Mouse (Mus musculus): ENCODE results near the gene Ppfibp1. TPM values are rescaled to one million over a fixed set of nuclear protein-coding genes. Genes with fewer than 3 reads are reported as not detected.
"Not testable (repeated sequence)": the region's sequence is repeated elsewhere in the genome, so short reads cannot be mapped to it uniquely, and the experiment has no call there.

The Ppfibp1 gene
- total RNA-seq (2018; cell fraction: chromatin; rRNA removed): 1,000 to 10,000 TPM in 2 of 26 experiments, 100 to 1,000 TPM in 11, 10 to 100 TPM in 13; 69.3 to 1,140 (median 101) TPM
- total RNA-seq (2018; cell fraction: cytosol; rRNA removed): 100 to 1,000 TPM in 1 of 26 experiments, 10 to 100 TPM in 25; 27.6 to 138 (median 34.7) TPM
- 100 to 1,000 TPM in 5 of 26 experiments, 10 to 100 TPM in 21; 34.5 to 464 (median 54.9) TPM for total RNA-seq (2018; cell fraction: nucleus; rRNA removed)
- 23.9 to 52.2 TPM (median 31.5 TPM) in 3 replicates for polyA plus RNA-seq (2018)

DNA sequence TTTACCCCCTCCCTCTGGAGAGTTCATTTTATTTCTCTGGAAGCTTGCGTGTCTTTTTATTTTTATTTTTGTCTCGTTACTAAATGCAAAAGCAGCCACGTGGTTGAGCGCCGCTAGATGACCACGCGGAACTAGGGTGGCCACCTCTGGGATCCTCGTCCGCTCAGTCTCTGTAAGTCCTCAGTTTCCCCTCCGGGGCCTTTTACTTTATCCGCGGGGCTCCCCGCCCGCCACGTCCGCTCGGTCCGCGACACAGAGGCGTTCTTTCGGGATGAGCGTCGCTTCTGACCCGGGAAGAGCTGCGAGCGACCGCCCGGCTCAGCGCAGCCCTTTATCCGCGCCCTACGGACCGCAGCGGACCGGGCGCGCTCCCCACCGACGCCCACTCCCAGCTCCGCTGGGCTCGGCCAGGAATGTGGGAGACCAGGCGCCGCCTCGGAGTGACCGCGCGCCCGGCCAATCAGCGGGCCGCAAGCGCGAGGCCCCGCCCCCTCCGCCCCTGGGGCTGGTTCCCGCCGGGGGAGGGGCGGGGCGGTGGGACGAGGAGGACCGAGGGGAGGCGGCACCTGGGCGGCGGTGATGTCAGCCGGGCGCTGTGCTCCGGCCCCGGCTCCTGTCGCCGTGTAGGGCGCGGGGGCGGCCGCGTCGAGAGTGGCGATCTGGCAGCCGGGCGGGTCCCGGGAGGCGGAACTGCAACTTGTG is at the start of gene Ppfibp1:
Gene Ppfibp1, plus strand, starts transcription at position 530 of the 702 bp plus-strand sequence.
- Histone ChIP-seq H3K4me3 (ENCODE audit: inconsistent target) (peak within 1 kb of the TSS; percentile 59), H3K36me3 (ENCODE audit: inconsistent target) (no peaks in the 10 kb centered on the region), H3K79me2 (ENCODE audit: inconsistent target) (peaks cover 28% of the 10 kb centered on the region), H3K27ac (peak within 1 kb of the TSS; percentile 33)
- 2% methylated on average over 75 of the region's 80 CpGs for WGBS (ENCODE audit: missing documents)

DNA sequence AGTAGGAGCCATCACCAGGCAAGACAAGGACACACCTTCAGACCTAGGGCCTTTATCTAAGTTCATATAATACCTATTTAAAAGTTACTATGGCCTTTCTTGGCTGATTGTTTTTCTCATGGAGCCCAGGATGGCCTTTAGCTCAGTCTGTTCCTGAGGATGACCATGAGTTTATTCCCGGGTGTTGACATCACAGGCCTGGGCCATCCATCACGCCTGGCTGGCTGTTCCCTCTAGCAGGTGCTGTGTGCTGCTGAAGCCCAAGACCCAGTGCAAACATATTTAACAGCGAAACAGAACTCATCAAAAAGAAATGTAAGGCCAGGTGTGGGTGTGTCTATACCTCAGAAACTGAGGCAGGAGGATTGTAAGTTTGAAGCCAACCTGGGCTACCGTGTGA is 49.4 kb upstream of the Ppfibp1 start:
- Histone ChIP-seq H3K36me3 (ENCODE audit: inconsistent target) (no peaks in the 10 kb centered on the region), H3K27ac (no peak overlapping the region), H3K4me3 (ENCODE audit: inconsistent target) (no peak overlapping the region), H3K79me2 (ENCODE audit: inconsistent target) (no peaks in the 10 kb centered on the region)
- WGBS (ENCODE audit: missing documents): 96% methylated on average over 4 of the region's 4 CpGs

DNA sequence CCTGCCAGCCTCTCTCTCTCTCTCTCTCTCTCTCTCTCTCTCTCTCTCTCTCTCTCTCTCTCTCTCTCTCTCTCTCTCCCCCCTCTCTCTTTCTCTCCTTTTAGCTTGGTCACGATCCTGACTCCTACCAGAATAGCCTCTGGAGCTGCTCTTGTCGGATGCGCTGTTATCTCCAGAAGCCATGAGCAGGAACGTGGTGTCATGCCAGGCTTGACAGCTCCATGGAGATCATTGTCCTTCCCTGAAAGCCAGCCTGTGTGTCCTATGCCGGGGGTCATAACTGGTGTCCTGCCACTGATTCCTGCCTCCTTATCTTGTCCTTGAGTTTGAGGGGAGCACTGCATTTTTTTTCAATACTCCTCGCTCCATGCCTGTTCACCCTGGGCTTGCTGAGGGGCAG is 43.4 kb upstream of the Ppfibp1 start:
- no peaks in the 10 kb centered on the region for H3K79me2 ChIP-seq (ENCODE audit: inconsistent target)
- H3K4me3 ChIP-seq (ENCODE audit: inconsistent target): no peak overlapping the region
- H3K36me3 ChIP-seq (ENCODE audit: inconsistent target): no peaks in the 10 kb centered on the region
- 90% methylated on average over 3 of the region's 6 CpGs for WGBS (ENCODE audit: missing documents)
- no peak overlapping the region for H3K27ac ChIP-seq

DNA sequence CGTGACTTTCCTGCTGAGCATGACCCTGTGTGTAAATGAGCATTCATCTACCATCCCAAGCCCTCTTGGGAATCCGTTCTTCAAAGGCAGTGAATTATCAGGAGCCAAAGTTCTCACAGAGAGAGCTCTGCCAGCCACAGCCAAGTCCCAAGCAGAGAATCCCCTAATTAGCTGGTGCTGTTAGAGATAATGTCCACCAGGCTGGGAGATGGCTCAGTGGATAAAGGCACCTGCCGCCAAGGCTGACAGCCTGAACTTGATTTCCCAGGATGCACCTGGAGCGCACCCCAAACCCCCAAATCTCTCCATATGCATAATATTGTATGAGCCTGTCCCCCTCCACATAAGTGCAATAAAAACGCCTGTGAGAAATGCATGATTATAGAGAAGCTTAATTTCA is 42.9 kb upstream of the Ppfibp1 start:
- no peak overlapping the region for H3K27ac ChIP-seq
- no peak overlapping the region for H3K4me3 ChIP-seq (ENCODE audit: inconsistent target)
- 98% methylated on average over 5 of the region's 5 CpGs for whole genome bisulfite sequencing (ENCODE audit: missing documents)
- no peaks in the 10 kb centered on the region for H3K36me3 ChIP-seq (ENCODE audit: inconsistent target)
- no peaks in the 10 kb centered on the region for H3K79me2 ChIP-seq (ENCODE audit: inconsistent target)

DNA sequence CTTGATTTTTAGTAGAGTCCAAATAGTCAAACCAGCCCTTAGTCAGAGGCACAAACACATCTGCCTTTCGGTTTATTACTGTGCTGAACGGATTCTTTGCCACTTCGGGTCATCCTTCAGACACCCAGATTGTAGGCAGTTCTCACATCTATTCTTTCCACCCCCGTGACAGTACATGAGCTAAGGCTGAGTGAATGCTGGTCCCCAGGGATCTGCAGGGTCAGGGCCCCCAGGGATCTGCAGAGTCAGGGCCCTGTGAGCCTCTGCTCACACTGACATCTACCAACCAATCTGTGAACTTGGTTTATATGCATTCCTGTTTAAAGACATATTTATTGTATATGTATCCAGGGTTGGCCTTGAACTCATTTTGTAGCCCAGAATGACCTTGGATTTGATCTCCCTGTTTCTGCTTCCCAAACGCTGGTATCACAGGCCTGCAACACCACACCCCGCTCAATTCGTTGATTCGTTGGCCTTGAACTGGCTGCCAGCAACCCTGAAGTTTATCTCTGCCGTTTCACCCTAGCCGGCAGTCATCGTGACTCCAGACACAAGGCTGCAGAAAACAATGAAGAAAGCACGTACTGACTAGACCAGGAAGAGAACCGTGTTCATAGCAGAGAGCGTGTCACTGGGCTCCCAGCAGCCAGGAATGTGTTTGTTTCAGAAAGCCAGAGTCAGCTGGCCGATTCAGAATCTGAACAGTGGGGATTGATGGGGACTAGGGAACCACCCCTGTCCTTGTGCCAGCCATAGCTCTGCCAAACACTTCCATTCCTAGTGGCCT is 42.1 kb upstream of the Ppfibp1 start:
- Histone ChIP-seq H3K36me3 (ENCODE audit: inconsistent target) (no peaks in the 10 kb centered on the region), H3K79me2 (ENCODE audit: inconsistent target) (no peaks in the 10 kb centered on the region), H3K4me3 (ENCODE audit: inconsistent target) (no peak overlapping the region), H3K27ac (no peak overlapping the region)
- WGBS (ENCODE audit: missing documents): 86% methylated on average over 15 of the region's 15 CpGs

DNA sequence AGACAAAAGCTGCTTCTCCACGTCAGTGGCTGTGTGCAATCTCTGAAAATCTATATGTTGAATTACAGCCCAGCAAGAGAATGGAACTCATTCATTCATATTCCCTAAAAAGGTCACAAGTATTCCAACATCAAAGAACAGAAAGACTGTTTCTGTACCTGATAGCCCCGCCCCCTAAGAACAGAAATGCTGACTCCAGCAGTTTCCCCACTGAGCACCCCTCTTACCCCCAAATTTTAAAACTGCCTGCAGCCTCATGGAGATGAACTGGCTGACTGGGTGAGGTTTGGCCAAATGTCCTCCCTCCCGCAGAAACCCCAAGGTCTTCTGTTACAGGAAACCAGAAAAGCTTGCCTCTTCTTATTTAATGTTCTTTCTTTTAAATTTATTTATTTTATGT is 40.9 kb upstream of the Ppfibp1 start:
- Histone ChIP-seq H3K4me3 (ENCODE audit: inconsistent target) (no peak overlapping the region), H3K27ac (no peak overlapping the region), H3K79me2 (ENCODE audit: inconsistent target) (no peaks in the 10 kb centered on the region), H3K36me3 (ENCODE audit: inconsistent target) (no peaks in the 10 kb centered on the region)
- WGBS (ENCODE audit: missing documents): 82% methylated on average over 3 of the region's 3 CpGs

DNA sequence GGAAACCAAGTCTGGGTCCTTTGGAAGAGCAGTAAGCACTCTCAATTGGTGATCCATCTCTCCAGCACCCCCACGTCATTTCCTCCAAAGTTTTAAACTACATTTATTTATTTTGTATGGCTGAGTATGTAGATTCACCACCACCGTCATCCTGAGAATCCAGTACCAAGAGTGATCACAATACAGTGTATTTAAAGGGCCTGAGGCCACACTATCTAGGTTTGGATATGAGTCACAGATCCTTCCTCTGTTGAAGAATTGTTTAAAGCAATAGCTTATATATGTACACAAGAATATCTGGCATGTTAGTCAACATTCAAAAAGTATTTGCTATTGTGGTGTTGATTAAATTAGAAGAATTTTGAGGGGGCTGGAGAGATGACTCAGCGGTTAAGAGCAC is 40.0 kb upstream of the Ppfibp1 start:
- Histone ChIP-seq H3K27ac (no peak overlapping the region), H3K4me3 (ENCODE audit: inconsistent target) (no peak overlapping the region), H3K79me2 (ENCODE audit: inconsistent target) (no peaks in the 10 kb centered on the region), H3K36me3 (ENCODE audit: inconsistent target) (no peaks in the 10 kb centered on the region)
- WGBS (ENCODE audit: missing documents): 97% methylated on average over 3 of the region's 3 CpGs

DNA sequence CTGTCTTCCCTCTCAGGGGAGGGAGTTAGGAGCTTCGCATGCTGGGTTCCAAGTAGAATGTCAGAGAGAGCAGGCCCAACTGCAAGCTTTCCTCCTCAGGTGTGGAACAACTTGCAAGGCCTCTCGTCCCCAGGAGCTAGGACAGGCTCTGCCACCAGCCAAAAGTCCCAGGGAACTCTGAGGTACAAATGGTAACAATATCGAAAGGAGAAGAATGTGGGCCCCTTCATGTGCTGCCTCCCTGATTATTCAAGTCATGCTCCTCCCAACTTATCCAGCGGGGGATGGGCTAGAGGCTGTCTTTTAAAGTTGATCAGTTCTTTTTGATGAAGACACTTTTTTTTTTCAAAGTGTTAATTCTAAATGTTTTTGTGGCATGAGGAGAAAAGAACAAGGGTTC is 38.2 kb upstream of the Ppfibp1 start, which contains the start of gene Smco2:
Gene Smco2, plus strand, starts transcription at position 55 of the 400 bp plus-strand sequence.
- H3K4me3 ChIP-seq (ENCODE audit: inconsistent target): no peak within 1 kb of the TSS
- 96% methylated on average over 4 of the region's 4 CpGs for WGBS (ENCODE audit: missing documents)
- no peak within 1 kb of the TSS for H3K27ac ChIP-seq
- H3K79me2 ChIP-seq (ENCODE audit: inconsistent target): no peaks in the 10 kb centered on the region
- H3K36me3 ChIP-seq (ENCODE audit: inconsistent target): no peaks in the 10 kb centered on the region

DNA sequence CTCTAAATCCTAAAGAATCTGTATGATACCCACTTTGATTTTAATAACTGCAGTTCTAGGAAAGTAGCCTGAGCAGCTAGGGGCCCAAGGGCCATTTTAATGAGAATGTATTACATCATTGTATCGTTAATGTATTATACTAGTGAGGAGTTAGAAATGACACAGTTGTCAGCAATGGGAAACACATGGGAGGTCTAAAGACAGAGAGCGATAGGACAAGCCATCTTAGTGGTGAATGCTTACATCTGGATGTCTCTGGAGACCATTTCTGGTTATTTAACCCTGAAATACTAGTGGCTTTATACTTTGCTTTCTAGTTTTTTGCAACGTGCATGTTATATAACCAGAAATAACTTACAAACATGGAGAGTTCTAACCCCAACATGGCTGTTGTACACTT is 36.4 kb upstream of the Ppfibp1 start:
- Histone ChIP-seq H3K27ac (no peak overlapping the region), H3K36me3 (ENCODE audit: inconsistent target) (no peaks in the 10 kb centered on the region), H3K79me2 (ENCODE audit: inconsistent target) (no peaks in the 10 kb centered on the region), H3K4me3 (ENCODE audit: inconsistent target) (no peak overlapping the region)
- 94% methylated on average over 3 of the region's 3 CpGs for WGBS (ENCODE audit: missing documents)

DNA sequence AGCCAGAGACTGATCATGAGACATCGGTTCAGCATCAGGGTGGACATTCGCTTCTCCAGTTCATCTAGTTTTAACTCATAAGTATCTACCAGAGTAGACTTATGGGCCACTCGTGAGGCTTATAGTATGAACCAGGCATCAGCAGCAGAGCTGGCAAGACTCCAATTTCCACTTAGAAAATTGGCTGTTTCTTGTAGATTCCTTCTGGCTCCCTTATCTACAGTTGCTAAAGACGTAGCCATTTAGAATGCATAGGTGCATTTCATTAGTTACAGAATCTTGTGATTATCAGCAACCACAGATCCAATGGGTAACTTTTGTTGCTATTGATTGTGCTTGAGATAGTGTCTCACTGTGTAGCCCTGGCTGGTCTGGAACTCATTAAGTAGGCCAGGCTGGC is 35.5 kb upstream of the Ppfibp1 start:
- H3K79me2 ChIP-seq (ENCODE audit: inconsistent target): no peaks in the 10 kb centered on the region
- H3K36me3 ChIP-seq (ENCODE audit: inconsistent target): no peaks in the 10 kb centered on the region
- H3K27ac ChIP-seq: no peak overlapping the region
- 84% methylated on average over 4 of the region's 4 CpGs for WGBS (ENCODE audit: missing documents)
- no peak overlapping the region for H3K4me3 ChIP-seq (ENCODE audit: inconsistent target)

DNA sequence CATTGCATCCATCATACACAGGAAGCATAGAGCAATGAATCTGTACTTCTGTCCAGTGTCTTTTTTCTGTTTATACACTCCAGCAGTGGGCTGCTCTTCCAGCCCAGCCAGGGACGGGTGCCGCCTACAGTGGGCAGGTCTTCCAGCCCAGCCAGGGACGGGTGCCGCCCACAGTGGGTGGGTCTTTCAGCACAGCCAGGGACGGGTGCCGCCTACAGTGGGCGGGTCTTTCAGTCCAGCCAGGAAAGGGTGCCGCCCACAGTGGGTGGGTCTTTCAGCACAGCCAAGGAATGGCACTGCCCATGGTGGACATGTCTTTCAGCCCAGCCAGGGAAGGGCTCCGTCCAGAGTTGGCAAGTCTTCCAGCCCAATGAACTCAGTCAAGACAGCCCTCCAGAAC is 33.1 kb upstream of the Ppfibp1 start:
- H3K4me3 ChIP-seq (ENCODE audit: inconsistent target): no peak overlapping the region
- 91% methylated on average over 9 of the region's 9 CpGs for WGBS (ENCODE audit: missing documents)
- H3K79me2 ChIP-seq (ENCODE audit: inconsistent target): no peaks in the 10 kb centered on the region
- H3K27ac ChIP-seq: no peak overlapping the region
- no peaks in the 10 kb centered on the region for H3K36me3 ChIP-seq (ENCODE audit: inconsistent target)

DNA sequence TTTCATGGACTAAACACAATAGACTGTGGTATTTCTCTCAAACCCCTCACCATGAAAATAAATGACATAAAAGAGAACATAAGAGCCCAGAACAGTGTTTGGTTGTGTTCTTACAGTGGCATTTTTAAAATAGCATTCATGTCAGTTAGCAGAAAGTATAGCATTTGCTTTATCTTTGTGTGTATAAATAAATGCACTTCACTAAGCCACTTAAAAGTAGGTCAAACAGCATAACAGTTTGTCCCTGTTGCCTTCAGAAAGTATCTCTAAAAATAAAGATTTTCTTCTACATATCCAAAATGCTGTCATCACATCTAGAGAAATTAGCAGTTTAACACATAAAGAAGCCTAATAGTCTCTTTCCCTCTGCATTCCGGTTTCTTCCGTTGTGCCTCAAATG is 30.9 kb upstream of the Ppfibp1 start:
- 97% methylated on average over 2 of the region's 2 CpGs for WGBS (ENCODE audit: missing documents)

DNA sequence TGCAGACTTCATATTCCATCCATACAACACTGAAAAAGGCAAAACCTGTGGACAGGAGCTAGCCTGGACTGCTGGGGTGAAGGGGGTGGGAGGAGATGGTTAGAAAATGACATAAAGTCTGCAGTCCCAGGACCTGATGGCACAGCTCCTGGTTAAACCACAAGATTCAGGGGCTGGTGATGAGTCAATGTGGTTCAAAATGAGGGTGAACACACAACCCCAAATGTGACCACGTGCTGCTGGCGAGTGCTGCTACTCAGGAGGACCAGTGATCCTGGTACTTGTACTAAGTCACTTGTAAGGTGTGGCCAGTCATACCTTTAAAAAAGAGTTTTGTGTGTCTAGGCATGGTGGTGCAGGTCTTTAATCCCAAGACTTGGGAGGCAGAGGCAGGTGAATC is 25.1 kb upstream of the Ppfibp1 start:
- no peaks in the 10 kb centered on the region for H3K36me3 ChIP-seq (ENCODE audit: inconsistent target)
- H3K27ac ChIP-seq: no peak overlapping the region
- WGBS (ENCODE audit: missing documents): 38% methylated on average over 2 of the region's 2 CpGs
- no peaks in the 10 kb centered on the region for H3K79me2 ChIP-seq (ENCODE audit: inconsistent target)
- no peak overlapping the region for H3K4me3 ChIP-seq (ENCODE audit: inconsistent target)

More for the DNA sequence above, 30.9 kb upstream of the Ppfibp1 start:
- Histone ChIP-seq H3K36me3 (ENCODE audit: inconsistent target) (no peaks in the 10 kb centered on the region), H3K4me3 (ENCODE audit: inconsistent target) (no peak overlapping the region), H3K27ac (no peak overlapping the region), H3K79me2 (ENCODE audit: inconsistent target) (no peaks in the 10 kb centered on the region)

DNA sequence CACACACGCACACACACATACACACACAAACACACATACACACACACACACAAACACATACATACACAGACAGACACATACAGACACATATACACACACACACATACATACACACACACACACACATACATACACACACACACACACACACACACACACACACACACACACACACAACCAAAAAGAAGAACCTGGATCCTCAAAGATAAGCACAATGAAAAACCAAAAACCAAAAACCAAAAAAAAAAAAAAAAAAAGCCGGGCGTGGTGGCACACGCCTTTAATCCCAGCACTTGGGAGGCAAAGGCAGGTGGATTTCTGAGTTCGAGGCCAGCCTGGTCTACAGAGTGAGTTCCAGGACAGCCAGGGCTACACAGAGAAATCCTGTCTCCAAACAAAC is 23.9 kb upstream of the Ppfibp1 start:
- H3K36me3 ChIP-seq (ENCODE audit: inconsistent target); H3K4me3 ChIP-seq (ENCODE audit: inconsistent target); H3K79me2 ChIP-seq (ENCODE audit: inconsistent target); H3K27ac ChIP-seq: not testable (repeated sequence)
- 90% methylated on average over 2 of the region's 5 CpGs for WGBS (ENCODE audit: missing documents)

DNA sequence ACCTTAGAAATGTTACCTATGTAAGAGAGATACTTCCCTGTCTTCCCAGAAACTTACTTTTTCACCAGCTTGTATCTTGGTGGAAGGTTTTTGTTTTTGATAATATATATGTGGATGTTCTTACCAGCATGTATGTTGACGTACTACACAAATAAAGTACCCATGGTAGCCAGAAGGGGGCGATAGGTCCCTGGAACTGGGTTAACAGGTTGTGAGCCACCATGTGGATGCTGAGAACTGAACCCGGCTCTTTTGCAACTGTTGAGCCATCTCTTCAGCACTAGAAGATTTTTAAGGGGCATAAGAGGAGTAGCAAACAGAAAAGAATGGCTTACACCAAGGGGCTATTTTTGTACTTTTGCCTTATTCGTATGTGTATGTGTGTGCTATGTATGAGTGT is 22.6 kb upstream of the Ppfibp1 start:
- Histone ChIP-seq H3K4me3 (ENCODE audit: inconsistent target) (no peak overlapping the region), H3K79me2 (ENCODE audit: inconsistent target) (no peaks in the 10 kb centered on the region), H3K27ac (no peak overlapping the region), H3K36me3 (ENCODE audit: inconsistent target) (no peaks in the 10 kb centered on the region)
- WGBS (ENCODE audit: missing documents): 81% methylated on average over 4 of the region's 4 CpGs

All from macrophage (primary cell).